Mouse (Mus musculus) embryo, embryonic 10 days (tissue): ENCODE data around the gene Rab19.
"Not testable (repeated sequence)": the region's sequence is repeated elsewhere in the genome, so short reads cannot be mapped to it uniquely, and the experiment has no call there.

Experiments
- DNase-seq: peaks from one replicate; pipeline ENCODE4 v3.0.0-alpha.2; 2015; ENCODE audit warnings: low spot score

Rab19 gene

DNA sequence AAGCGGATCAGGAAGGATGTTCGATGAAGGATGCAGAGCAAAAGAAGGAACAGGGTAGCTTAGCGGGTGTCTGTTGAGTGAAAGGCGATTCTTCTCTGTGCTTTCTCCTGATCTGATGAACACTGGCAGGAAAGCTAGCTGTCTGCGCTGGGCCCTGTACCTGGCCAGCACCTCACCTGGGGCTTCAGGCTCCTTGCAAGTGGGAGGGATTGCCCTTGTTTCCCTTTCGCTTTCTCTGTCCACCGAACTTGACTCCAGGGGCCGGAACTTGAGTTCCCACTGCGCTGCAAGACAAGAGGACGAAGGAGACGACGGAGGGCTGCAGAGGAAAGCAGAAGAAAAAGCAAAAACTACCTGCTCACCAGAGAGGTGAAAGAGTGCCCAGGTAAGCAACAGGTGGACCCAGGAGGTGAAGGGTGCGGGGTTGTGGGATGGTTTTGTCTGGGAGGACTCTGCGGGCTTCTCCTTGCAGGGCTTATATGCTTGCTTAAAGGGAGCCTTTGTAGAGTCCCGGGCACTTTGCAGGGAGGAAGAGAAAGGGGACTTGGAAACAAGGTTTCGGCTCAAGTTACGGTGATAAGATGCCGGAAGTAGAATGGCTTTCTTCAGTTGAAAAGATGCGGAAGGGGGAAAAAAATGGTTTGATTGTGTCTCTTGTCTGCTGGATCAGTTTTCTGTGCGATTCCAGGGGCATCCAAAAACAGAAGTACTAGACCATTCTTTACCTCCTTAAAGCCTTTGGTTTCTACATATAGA lies at the start of gene Rab19:
Gene Rab19, plus strand, starts transcription at position 51 of the 756 bp plus-strand sequence.
- DNase-seq: peak; percentile 31

DNA sequence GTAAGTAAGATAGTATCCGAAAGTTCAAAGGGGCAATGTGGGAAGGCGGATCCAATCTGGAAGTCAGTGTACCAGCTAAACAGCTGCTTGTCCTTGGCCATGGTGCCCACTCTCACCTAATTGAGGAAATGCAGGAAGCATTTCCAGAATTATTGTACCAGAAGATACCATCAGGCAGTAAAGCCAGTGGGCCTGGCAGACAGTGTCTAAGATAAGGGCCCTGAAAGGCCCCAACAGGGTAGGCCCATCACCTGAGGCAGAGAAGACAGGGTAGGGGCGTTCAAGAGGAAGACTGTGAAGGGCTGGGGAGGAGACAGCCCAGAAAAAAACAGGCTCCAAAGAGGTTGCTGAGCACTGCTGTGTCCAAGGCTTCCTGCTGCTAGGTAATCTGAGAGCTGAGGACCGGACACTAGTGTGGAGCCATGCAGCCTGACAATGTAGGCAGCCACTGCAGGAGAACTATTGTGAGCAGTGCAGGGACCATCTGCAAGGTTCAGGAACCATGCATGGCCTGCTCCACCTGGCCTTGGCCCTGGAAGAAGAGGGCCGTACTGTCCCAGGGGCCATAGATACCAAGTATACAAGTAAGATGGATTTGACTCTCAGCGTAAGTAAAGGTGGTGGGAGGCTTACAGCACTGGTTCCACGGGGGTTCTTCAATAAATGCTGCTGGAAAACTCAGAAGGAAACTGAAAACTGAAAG lies 48.8 kb upstream of the Rab19 start:
- no peak for DNase-seq

DNA sequence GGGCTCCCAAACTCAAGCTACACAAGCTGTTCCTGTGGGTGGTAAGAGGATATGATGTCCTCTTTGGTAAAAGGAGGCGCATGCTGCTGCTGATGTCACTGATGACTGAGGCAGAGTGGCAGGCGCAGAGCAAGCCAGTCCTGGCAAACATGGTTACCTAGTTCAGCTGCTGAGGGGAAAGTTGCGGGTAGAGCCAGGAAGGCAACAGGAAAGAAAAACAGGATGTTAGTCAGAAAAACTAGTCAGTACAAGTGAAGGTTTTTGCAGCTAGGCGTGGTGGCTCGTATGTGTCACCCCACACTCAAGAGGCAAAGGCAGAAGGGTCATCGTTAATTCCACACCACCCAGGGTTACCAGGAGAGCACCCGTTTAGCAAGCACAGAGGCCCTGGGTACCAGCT lies 46.8 kb upstream of the Rab19 start:
- DNase-seq: no peak

DNA sequence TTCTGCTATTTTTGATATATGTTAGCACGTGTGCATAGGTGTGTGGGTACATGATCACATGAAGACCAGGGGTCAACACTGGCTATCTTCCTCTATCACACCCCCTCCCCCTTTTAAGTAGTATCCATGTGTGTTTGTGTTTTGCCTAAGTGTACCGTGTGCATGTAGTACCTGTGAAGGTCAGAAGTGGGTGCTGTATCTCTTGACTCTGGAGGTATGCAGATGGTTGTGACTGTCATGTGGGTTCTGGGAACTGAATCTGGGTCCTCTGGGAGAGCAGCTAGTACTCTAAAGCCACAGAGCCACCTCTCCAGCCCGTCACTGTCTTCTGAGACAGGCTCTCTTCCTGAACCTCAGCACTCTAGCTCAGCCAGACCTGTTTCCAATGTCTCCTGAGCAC lies 46.1 kb upstream of the Rab19 start:
- DNase-seq: no peak

DNA sequence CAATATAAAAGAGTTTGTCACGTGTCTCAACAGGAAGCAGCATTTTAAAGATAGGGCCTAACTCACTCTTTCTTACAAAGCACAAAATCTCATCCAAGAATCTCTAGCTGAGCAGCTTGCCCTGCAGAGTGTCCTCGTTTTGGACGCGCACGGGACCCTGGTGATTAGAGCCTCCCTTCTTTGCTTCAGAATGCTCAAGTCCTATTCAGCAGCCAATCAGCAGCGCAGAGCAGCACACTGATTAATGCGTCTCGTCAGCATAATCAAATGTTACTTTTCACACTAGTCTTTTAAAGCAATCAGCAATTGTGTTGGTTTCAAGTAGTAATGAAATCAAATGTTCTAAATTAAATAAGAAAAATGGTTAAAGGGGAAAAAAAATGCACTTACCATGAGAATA lies 42.6 kb upstream of the Rab19 start:
- DNase-seq: no peak

DNA sequence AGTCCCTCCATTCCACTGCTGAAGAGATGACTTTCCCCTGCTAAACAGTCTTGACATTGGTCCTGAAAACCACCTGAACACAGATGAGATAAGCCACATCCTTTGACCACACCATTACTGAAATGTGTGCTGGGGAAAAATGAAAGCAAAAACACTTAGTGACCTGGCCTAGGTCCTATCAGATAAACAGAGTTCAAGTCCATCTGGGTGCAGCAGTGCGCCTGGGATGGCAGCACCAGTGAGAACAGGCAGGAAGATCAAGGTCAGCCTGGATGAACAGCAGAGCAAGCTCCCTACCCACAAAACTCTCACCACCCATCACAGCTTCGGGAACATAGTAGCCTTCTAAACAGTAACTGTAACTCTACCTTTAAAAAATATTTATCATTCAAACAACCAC lies 39.2 kb upstream of the Rab19 start:
- no peak for DNase-seq

DNA sequence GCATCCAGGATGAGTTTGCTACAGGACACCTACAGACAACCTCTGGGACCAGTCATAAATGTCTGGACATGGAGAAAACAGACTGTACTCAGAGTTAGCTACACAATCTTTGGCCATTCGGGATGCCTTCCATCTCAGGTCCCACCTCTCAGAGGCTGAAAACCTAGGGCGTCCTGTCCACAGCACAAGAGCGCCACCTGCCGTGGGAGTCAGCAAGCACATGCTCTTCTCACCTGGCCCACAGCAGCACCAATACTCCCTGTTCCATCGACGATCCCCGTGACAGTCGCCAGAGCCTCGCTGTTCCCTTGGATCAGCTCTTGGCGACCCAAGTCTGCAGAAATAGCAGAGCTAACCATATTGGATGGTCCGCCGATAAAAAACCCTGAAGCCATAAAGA lies 37.0 kb upstream of the Rab19 start:
- DNase-seq: peak; percentile 92

DNA sequence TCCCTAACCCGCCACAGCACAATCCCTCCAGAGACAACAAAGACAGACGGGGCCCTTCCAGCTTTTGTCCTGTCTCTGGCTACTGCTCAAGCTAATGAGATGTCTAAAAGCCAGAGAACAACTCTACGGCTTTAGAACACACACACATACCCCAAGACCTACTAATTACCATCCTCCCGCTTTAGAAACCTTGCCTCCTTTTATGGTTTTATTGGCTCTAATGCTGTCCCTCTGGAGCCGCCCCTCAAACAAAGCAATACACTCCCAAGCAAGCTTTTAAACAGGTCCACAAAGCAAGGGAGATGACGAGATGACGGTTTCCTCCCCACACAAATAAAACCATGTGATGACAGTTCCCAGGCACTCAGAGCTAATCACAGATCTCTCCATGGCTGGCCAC lies 35.5 kb upstream of the Rab19 start:
- peak; percentile 42 for DNase-seq

DNA sequence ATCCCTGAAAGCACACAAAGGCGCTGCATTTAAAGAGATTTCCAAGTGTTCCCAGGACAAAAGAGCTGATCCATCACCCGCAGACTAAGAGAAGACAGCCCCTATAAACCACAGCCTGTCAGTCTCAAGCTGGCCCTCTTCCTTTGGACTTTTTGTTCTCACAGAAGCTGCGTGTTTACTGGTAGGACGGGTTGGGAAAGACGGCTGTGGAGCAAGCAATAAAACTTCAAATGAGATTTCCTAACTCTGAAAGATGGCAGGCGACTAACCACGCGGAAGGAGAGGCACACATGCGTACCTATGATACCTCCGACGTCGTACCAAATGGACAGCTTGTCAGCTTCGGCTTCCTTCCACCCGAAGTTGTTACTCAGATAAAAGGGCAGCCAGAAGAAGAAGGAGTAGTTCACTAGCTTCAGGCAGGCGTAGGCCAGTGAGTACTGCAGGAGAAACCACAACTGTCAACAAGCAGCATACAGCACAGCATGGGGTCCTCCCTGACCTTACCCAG lies 33.9 kb upstream of the Rab19 start:
- peak; percentile 78 for DNase-seq

DNA sequence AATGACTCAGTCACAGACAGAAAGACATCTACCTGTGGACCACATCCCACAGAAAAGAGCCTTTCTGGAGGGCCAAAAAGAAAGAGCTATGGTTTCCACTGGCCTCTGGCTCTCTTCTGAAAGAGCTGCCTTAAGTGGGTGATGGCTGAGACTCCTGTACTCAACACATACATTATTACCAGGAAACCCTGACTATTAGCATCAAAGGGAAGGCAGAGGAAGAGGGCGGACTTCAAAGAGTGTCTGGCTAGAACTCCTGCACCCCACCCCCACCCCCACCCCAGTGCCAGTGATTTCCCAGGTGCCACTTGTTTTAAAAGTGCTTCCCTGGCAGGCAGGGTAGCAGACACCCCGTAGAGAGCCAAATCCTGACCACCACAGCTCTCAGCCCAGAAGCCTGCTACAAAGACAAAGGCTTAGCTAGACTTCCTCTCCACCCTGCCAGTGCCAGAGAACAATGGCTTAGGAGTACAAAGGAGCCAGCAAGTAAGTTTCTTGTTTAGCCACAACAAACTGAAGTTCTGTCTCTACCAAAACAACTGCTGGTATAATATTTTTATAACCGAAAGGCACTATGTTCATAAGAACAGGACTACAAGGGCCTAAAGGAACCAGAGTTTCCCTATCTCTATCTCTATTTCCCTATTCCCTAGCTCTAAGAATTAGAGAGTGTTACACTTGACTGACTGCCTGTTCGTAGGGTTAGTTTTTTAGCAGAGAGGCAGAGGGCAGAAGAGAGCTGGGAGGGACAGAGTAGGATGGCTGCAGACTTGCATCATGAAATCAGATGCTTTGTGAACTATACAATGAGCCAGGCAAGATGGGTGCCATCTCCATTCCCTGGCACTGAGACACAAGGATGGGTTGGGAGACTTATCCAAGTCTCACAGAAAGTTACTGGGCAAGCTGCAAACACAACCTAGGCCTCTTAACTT lies 32.8 kb upstream of the Rab19 start:
- DNase-seq: peak; percentile 59

DNA sequence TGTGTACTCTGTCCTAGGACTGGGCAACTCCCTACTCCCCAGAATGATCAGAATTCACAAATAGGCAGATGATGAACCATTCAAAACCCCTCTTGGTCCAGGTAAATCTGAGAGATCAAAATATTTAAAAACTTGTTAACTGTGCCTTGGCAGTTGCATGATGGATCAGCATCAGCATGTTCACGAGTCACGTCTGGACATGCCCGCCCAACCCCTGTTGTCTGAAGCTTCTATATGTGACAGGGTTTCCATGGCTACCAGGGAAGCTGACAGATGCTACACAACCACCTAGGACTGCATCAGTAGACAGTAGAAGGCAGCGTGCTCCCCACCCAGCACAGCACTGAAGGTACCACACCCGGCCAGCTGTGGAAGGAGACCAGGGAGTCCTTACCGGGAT lies 32.0 kb upstream of the Rab19 start:
- peak; percentile 48 for DNase-seq

DNA sequence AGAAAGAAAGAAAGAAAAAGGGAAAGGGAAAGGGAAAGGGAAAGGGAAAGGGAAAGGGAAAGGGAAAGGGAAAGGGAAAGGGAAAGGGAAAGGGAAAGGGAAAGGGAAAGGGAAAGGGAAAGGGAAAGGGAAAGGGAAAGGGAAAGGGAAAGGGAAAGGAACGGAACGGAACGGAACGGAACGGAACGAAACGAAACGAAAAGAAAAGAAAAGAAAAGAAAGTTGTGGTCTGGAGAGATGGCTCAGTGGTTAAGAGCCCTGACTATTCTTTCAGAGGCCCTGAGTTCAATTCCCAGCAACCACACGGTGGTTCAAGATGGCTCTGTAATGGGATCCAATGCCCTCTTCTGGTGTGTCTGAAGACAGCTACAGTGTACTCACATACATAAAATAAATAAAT lies 21.8 kb upstream of the Rab19 start:
- not testable (repeated sequence) for DNase-seq

DNA sequence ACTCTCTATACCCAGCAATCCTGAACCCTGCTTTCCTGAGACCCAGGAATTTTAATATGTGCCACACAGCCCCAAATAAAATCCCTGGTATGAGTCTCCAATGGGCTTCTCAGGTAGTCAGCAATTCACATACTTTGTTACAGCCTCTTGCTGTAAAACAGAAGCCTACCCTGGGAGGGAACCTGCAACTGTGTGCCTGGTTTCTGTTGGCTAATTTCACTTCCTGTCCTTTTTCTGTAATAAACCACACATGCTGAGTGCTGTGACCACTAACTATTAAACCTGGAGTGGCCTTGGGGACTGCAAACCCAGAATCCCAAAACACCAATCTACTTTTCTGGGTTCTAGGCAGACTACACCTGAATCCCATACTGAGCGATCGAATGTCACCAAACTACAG lies 18.3 kb upstream of the Rab19 start:
- DNase-seq: no peak

DNA sequence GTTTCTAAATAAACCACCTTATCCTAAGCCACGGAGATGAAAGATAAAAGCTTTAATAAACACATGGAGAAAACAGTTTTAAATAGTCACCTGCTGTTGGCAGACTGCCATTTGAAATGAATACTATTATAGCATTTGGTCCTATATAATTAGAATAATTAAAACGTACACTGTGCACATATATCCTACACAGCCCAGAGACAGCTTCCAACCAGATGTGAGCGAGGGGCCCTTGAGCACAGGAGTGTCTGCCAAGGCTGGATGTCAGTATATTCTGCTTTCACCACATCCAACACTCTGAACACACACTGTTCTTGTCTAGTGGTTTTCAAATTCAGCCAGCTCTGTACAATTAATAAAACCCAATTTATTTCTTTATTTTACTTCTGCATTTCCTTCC lies 11.3 kb upstream of the Rab19 start:
- DNase-seq: no peak

DNA sequence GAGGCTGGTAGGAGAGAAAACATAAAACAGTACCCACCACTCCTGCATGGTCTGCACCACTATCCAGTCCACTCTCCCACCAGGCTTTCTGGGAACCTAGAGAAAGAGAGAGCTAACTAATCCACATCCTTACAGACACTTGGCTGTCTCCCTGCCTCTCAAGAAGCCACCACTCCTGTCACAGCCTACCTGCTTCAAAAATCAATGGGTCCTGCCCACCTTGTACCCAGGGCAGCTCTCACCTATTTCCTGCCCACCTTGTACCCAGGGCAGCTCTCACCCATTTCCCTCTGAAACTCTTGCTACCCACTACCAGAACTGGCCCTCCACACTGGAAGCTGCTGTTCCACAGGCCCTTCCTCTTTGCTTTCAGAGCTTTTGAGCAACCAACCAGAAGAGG lies 8.9 kb upstream of the Rab19 start:
- no peak for DNase-seq

DNA sequence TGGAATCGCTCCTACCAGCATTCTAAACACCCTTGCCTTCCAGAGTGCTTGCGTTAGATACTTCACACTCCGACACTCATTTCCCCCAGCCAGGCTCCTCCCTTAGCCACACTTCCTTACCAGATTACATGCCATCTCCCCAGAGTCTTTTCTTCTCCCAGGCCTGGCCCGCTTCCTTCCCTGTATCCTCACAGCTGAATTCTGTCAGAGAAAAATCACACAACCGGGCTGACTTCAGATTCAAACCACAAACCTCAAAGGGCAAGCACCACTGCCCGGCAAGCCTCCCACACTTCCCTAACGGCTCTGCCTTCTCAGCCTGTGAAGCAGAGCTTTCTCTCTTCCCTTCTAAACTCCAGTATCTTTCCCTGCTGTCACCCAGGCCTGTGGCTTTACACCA lies 8.2 kb upstream of the Rab19 start:
- no peak for DNase-seq

DNA sequence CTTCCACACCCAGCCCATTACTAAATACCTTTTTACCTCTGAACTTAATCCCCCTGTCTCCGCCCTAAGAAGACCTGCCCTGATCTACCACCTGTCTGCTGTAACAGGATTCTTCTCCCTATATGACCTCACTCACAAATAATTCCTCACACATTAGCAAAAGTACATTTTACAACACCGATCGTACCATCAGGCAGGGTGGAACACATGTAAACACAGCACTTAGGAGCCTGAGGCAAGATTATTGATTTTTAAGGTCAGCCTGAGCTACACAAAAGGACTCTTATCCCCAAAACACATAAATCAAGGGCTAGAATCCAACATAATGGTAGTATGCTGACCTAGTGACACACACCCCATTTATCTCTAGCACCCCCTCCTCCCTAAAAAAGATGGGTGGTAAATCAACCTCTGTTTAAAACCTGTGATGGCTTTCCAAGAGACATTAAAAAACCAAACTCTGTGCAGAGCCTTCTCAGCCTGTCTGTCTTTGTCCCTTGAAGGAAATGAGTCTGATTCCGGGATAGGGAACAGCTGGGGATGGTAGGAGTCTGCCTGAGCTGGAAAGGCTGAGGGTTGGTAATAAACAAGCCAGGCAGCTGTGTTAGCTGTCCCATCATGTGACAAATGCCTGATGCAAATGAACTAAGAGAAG lies 7.5 kb upstream of the Rab19 start:
- DNase-seq: peak; percentile 25

DNA sequence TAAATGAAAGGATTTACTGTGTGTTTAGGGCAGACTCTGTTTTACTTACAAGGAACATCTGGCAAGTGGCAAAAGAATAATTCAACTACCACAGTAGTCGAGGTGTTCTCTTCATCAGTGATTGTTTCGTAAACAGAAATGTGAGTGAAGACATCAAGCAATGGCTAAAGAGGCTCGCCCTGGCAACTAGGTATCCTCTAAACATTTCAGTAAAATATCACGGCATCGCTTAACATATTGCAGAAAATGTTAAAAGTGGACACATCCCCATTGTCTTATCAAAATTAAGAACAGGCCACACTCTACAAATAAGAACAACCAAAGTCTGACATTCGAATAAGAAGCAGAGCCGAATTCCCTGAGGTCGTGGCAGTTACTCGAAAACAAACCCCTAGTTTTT lies 4.2 kb upstream of the Rab19 start:
- DNase-seq: no peak

DNA sequence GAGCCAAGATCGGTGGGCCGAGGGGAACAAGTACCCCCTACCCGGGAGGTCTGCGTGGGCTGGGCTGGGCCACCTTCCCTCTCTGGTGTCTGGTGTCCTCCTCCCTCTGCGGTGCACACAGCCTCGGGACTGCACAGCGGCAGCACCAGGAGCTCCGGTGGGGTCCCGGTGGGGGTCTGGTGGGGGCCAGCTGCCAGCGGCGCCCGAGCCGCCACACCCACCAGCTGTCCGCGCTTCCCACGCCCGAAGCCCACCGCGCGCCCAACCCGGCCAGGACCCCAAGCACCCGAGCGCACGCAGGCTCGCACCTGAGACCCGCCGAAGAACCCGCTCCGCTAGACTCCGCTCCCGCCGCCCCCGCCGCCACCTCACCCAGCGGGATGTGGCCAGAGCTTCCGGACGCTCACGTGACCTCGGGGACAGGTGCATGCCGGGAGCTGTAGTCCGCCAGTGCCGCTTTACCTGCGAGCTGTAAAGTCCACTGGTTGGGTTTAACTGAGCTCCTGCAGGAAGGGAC lies 3.6 kb upstream of the Rab19 start, which contains the start of gene Slc37a3:
Gene Slc37a3, minus strand, starts transcription at position 365 of the 517 bp plus-strand sequence.
- peak; percentile 94 for DNase-seq

DNA sequence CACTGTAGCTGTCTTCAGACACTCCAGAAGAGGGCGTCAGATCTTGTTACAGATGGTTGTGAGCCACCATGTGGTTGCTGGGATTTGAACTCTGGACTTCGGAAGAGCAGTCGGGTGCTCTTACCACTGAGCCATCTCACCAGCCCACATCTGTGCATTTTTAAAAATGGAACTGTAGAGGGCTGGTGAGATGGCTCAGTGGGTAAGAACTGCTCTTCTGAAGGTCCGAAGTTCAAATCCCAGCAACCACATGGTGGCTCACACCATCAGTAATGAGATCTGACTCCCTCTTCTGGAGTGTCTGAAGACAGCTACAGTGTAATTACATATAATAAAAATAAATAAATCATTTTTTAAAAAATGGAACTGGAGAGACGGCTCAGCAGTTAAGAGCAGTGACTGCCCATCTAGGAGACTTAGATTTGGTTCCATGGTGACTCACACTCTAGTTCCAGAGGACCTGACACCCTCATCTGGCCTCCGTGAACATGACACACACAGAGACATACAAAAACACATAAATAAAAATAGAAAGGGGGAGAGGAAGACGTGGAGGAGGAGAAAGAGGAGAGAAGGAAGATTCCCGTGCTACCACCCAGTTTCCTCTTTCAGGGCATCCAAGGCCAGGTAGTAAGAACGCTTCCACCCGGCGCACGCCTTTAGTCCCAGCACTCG lies 2.7 kb upstream of the Rab19 start:
- not testable (repeated sequence) for DNase-seq

DNA sequence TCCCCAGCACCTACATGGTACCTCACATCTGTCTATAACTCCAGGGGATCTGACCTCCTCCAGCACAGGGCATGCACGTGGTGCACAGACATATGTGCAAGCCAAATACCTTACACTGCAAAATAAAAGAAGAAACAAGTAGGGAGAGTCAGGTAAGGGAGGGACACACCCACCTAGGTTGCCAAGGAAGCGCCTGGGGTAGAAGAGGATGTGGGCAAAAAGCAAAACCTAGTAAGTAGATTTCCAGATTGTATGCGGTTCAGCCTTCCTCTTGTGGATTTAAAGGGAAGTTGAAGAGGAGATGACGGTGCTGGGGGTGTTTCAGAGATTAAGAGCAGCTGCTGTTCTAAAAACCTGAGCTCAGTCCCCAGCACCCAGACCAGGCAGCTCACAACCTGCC lies 1.8 kb upstream of the Rab19 start:
- DNase-seq: no peak
